Mouse (Mus musculus): ENCODE data around the gene Sh3bgr.

DNA sequence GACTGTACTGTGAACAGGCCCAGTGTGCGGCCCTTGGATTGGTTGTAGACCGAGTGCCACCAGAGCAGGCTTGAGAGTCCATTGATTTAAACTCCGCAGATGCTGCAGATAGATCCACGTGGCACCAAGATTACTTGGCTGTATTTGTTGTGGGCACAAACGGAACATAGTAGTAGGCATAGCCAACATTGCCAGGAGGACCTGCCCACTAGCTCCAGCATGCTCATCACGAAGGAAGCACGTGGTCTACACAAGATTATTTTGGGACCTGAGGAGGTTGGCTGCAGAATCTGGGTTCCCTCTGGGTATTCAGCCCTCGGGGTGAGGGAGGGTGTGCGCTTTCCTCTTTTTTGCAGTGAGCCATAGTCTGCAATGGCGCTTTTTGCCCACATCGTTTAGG lies 43.1 kb upstream of the Sh3bgr start:
- TF ChIP-seq ZC3H11A (IDR thresholded peaks at IDR 0.05; ENCODE audit: low read depth, low read length) (no peak), USF1 (IDR thresholded peaks at IDR 0.05; ENCODE audit: low read depth, low read length) (no peak), TCF12 (IDR thresholded peaks at IDR 0.05; ENCODE audit: low read depth, low read length) (no peak), ZNF384 (IDR thresholded peaks at IDR 0.05; ENCODE audit: low read depth, low read length) (no peak), NELFE (IDR thresholded peaks at IDR 0.05; ENCODE audit: low read depth, low read length) (no peak), CTCF (IDR thresholded peaks at IDR 0.05 in 2 of 3, conservative IDR thresholded peaks at IDR 0.05 in 1 of 3; ENCODE audit: control insufficient read depth in 1 of 3, insufficient read depth in 1 of 3, low read depth in 2 of 3, low read length in 3 of 3, poor library complexity in 1 of 3, severe bottlenecking in 1 of 3) (no peak), KAT2A (conservative IDR thresholded peaks at IDR 0.05; ENCODE audit: low read depth, low read length) (no peak), EP300 (IDR thresholded peaks at IDR 0.05; ENCODE audit: low read depth in 1 of 2, low read length in 2 of 2) (no peak), TAL1 (IDR thresholded peaks at IDR 0.05; ENCODE audit: low read length) (no peak), GABPA (IDR thresholded peaks at IDR 0.05; ENCODE audit: low read depth, low read length) (no peak), POLR2A (IDR thresholded peaks at IDR 0.05; ENCODE audit: control insufficient read depth in 1 of 2, insufficient read depth in 1 of 2, low read depth in 1 of 2, low read length in 2 of 2, poor library complexity in 1 of 2) (no peak), MAX (IDR thresholded peaks at IDR 0.05; ENCODE audit: low read length) (no peak)

All from MEL (cell line).